Mouse (Mus musculus) heart, embryonic 12.5 days (tissue): ENCODE results near the gene Tnk1. TPM values are rescaled to one million over a fixed set of nuclear protein-coding genes. Genes with fewer than 3 reads are reported as not detected.

Experiments
- ATAC-seq: fragments of 200-750 bp; cut with Nextera tagmentation; 2 replicates; pipeline ENCODE4 v1.8.0; 2017; ENCODE audit warnings: moderate TSS enrichment, moderate library complexity; ENCODE audit not compliant: insufficient number of reproducible peaks, low FRiP score
- H3K27ac ChIP-seq: fragments of 300-500 bp; sonication (generic); 2 replicates; pipeline ENCODE4 v1.5.1; 2016; ENCODE audit warnings: mild to moderate bottlenecking, moderate library complexity; ENCODE audit not compliant: poor library complexity, severe bottlenecking
- H3K27me3 ChIP-seq: fragments of 300-500 bp; sonication (generic); replicated peaks from 2 replicates; pipeline ENCODE4 v1.6.1; 2016; ENCODE audit warnings: mild to moderate bottlenecking, moderate library complexity
- H3K36me3 ChIP-seq: fragments of 300-500 bp; sonication (generic); 2 replicates; pipeline ENCODE4 v1.6.1; 2016; ENCODE audit warnings: mild to moderate bottlenecking, moderate library complexity
- H3K4me1 ChIP-seq: fragments of 300-500 bp; sonication (generic); replicated peaks from 2 replicates; pipeline ENCODE4 v1.6.1; 2016; ENCODE audit warnings: mild to moderate bottlenecking
- H3K4me2 ChIP-seq: fragments of 300-500 bp; sonication (generic); 2 replicates; pipeline ENCODE4 v1.6.1; 2016; ENCODE audit warnings: mild to moderate bottlenecking, moderate library complexity
- H3K4me3 ChIP-seq: fragments of 300-500 bp; sonication (generic); 2 replicates; pipeline ENCODE4 v1.5.1; 2016; ENCODE audit warnings: mild to moderate bottlenecking
- H3K9ac ChIP-seq: fragments of 300-500 bp; sonication (generic); 2 replicates; pipeline ENCODE4 v1.6.1; 2016; ENCODE audit warnings: mild to moderate bottlenecking, moderate library complexity
- H3K9me3 ChIP-seq: fragments of 300-500 bp; sonication (generic); replicated peaks from 2 replicates; pipeline ENCODE4 v1.6.1; 2016; ENCODE audit warnings: mild to moderate bottlenecking, moderate library complexity
- WGBS: fragments of 180-500 bp; shearing (Covaris S2); methylation state at CpG from one replicate; pipeline ENCODE4 v1.1.7; 2016; 5-methylcytosine and 5-hydroxymethylcytosine counted together
- polyA plus RNA-seq: library from polyadenylated mRNA; unstranded; fragments of >200 nt; fragmentation: Nextera tagmentation; extraction: Ambion mirVana; gene quantifications from 2 replicates; pipeline ENCODE4 v1.2.1, GENCODE M21; 2016

Tnk1 gene
- polyA plus RNA-seq, 1 experiment from 2014 or later = 0.32 TPM

DNA sequence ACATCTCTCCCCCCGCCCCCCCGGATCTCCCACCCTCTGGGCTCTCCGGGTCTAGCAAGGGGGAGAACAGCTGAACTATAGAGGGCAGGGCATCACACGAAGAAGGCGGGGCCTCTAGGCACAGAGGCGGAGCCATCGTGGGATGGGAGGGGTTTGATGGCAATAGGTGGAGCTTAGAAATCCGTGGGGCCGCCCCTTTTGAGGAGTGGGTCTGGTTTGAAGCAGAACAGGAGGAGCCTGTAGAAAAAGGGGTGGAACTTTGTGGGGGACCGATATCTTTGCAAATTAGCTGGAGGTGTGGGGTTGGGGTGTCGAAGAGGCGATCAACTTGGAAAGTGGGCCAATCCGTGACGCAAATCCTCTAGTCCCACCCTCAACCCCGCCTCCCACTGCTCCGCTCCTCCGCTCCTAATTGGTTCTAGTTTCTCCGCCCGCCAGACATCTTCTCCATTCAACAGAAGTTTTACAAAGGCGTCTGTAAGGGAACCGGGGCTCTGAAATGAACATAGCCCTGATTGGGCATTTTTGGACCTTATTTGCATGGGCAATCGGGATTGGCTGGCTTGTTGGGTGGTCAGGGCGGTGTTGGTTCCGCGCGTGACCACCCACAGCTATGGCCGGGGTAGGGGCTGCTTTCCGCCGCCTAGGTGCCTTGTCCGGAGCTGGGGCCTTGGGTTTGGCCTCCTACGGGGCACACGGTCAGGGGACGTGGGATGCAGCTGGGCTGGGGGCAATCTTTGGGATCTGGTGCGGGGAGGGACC is 20.4 kb downstream of the Tnk1 start, which contains the start of gene Tmem256:
Gene Tmem256, plus strand, starts transcription at position 563 of the 762 bp plus-strand sequence.
- Histone ChIP-seq H3K4me3 (peak within 1 kb of the TSS; percentile 63), H3K27ac (peak within 1 kb of the TSS; percentile 73), H3K4me2 (peak within 1 kb of the TSS; percentile 92), H3K4me1 (peaks cover 45% of the 10 kb centered on the region), H3K9ac (peak within 1 kb of the TSS; percentile 78), H3K9me3 (no peaks in the 10 kb centered on the region), H3K36me3 (no peaks in the 10 kb centered on the region), H3K27me3 (peaks cover 36% of the 10 kb centered on the region)
- under 1% methylated on average over 34 of the region's 34 CpGs for WGBS
- peak; percentile 92 for ATAC-seq

DNA sequence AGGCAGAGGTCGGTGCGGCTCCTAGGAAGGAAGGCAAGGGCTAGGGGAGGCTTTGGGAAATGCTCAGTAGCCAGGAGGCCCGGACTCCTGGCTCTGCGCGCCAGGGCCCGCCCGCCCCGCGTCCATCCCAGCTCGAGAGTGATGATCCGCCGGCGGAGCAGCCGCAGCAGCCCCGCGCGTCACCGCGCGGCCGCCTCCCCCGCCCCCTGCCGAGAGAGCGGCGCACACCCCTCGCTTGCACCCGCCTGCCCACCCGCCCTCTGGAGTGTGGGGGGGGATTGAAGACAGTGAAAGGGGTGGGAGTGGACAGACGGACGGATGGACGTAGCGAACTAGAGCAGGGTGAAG is 21.0 kb downstream of the Tnk1 start, which contains the start of gene Nlgn2:
Gene Nlgn2, minus strand, starts transcription at position 181 of the 348 bp plus-strand sequence.
- under 1% methylated on average over 31 of the region's 32 CpGs for WGBS
- peaks cover 45% of the 10 kb centered on the region for H3K4me1 ChIP-seq
- ATAC-seq = peak; percentile 76

DNA sequence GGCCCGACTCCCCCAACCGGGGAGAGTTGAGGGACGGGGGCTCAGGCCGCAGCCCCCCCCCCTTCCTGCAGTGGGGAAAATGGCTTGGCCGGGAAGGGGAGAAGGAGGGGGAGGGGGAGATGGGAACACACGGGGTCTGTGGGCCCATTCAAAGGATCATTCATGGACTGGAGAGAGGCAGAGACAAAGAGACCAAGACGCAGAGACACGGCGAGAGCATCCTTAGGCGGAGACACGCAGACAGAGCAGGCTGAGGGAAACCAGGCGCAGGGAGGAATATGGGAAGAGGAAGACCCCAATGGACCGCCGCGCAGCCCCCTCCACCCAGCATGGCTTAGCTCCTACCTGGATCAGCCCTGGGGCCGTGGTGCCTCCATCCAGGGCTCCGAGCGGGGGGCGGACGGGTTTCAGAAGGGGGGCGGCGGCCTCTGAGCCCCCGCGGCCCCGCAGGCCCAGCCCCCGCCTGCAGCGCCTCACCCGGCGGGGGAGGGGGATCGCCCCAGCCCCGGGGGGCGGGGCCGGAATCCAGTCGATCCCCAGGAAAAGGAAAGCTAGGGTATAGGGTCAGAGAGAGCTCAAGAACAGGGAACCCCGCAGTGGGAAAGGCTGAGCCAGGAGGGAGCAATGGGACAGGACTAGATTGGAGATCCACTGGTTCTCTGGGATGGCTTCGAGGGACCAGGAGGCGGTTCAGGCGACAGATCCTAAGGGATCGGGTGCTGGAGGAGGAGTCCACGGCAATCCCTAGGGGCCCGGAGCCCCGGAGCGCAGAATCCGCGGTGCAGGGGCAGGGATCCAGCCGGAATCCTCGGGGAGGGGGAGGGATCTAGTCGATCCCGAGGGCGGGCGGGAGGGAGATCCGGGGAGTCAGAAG is 21.6 kb downstream of the Tnk1 start:
- Histone ChIP-seq H3K27me3 (peaks cover 48% of the 10 kb centered on the region), H3K4me1 (peaks cover 45% of the 10 kb centered on the region), H3K4me3 (peak overlapping the region; percentile 63)

More for the DNA sequence above, 21.0 kb downstream of the Tnk1 start, which contains the start of gene Nlgn2:
- peak within 1 kb of the TSS; percentile 92 for H3K4me2 ChIP-seq
- H3K27me3 ChIP-seq = peaks cover 42% of the 10 kb centered on the region
- H3K4me3 ChIP-seq = peak within 1 kb of the TSS; percentile 63
- peak within 1 kb of the TSS; percentile 78 for H3K9ac ChIP-seq
- H3K36me3 ChIP-seq = no peaks in the 10 kb centered on the region
- H3K27ac ChIP-seq = peak within 1 kb of the TSS; percentile 73
- no peaks in the 10 kb centered on the region for H3K9me3 ChIP-seq

DNA sequence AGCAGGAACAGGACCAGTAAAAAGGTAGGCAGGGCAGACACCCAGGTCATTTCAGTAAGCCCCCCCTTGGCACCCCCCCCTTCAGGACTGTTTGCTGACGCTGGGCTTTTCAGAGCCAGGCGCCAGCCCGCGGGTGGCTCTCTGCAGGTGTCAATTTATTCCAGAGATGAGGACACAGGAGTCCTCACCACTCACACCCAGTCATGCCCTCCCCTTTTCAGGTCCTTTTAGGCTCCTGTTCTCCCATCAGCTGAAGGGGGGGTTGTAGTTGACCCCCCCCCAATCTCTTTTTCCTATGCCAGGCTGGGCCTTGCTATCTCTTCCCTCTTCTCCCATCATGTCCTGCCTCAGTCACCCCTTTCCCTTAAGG is 22.6 kb downstream of the Tnk1 start:
- Histone ChIP-seq H3K9ac (no peak overlapping the region), H3K27ac (no peak overlapping the region), H3K27me3 (peaks cover 50% of the 10 kb centered on the region), H3K4me1 (peaks cover 45% of the 10 kb centered on the region), H3K4me2 (peak overlapping the region; percentile 92), H3K36me3 (no peaks in the 10 kb centered on the region), H3K9me3 (no peaks in the 10 kb centered on the region), H3K4me3 (no peak overlapping the region)
- WGBS = 4% methylated on average over 4 of the region's 4 CpGs
- no peak for ATAC-seq

More for the DNA sequence above, 21.6 kb downstream of the Tnk1 start:
- WGBS = 1% methylated on average over 41 of the region's 52 CpGs
- Histone ChIP-seq H3K4me2 (peak overlapping the region; percentile 92), H3K36me3 (no peaks in the 10 kb centered on the region), H3K9me3 (no peaks in the 10 kb centered on the region), H3K27ac (0 out of 2 replicates have a peak overlapping the region, but pooled peaks have one; percentile 41), H3K9ac (peak overlapping the region; percentile 78)
- ATAC-seq = no peak

DNA sequence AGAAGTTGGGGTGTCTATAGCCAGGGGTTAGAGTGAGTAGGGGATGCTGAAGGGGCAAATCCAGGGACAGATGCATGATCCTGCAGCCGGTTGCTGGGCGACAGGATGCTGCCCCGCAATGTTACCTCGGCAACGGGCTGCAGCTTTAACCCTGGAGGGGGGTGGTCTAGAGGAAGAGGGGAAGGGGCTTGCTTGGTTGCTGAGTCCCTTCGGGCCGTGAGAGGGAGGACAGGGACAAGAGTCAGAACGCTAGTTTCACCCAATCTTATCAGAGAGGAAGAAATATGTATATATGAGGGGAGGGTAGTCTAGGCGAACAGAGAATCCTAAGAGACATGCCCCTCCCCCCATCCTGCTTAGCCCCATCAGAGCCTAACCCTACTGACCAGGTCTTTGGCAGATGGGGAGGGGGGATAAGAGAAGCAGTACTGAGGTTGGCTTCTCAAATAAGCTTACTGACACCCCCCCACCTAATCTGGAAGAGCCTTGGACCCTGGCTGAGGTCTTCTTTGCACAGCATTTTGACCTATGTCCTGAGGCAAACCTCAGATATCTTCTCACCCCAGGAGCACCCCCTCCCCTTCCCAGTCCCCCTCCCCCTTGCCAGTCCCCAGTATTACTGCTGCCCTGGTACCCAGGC is 23.1 kb downstream of the Tnk1 start:
- H3K36me3 ChIP-seq = no peaks in the 10 kb centered on the region
- H3K4me3 ChIP-seq = 0 out of 2 replicates have a peak overlapping the region, but pooled peaks have one; percentile 47
- H3K9me3 ChIP-seq = no peaks in the 10 kb centered on the region
- no peak overlapping the region for H3K9ac ChIP-seq
- H3K27ac ChIP-seq = no peak overlapping the region
- WGBS = 15% methylated on average over 9 of the region's 9 CpGs
- peaks cover 50% of the 10 kb centered on the region for H3K27me3 ChIP-seq
- H3K4me1 ChIP-seq = peaks cover 45% of the 10 kb centered on the region
- no peak for ATAC-seq
- H3K4me2 ChIP-seq = peak overlapping the region; percentile 92

DNA sequence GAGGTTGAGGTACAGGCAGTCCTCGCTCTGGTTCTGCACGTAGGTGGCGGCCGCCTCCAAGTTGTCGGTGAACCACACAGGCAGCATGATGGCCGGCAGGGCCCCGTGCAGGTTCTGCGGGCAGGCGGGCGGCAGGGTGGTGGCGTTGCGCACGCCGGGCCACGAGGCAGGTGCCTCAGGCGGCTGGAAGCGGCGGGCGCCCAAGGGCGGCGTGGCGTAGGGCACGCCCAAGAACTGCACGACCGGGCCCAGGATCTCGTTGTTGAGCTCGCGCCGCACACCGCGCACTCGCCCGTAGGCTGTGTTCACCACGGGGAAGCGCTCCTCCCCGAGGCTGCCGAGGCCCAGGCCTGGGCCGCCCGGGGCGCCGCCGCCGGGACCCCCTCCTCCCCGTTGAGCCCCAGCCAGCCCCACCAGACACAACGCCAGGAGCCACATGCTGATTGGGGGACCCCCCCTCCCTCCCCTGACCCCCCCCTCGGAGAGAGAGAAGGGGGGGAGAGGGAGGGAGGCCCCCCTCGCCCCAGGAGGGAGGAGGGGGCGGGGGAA is 24.5 kb downstream of the Tnk1 start:
- no peaks in the 10 kb centered on the region for H3K9me3 ChIP-seq
- no peak for ATAC-seq
- H3K27ac ChIP-seq = no peak overlapping the region
- no peaks in the 10 kb centered on the region for H3K36me3 ChIP-seq
- peaks cover 39% of the 10 kb centered on the region for H3K4me1 ChIP-seq
- H3K9ac ChIP-seq = peak overlapping the region; percentile 76
- H3K27me3 ChIP-seq = peaks cover 50% of the 10 kb centered on the region
- peak overlapping the region; percentile 47 for H3K4me3 ChIP-seq
- WGBS = 5% methylated on average over 37 of the region's 48 CpGs
- peak overlapping the region; percentile 92 for H3K4me2 ChIP-seq

DNA sequence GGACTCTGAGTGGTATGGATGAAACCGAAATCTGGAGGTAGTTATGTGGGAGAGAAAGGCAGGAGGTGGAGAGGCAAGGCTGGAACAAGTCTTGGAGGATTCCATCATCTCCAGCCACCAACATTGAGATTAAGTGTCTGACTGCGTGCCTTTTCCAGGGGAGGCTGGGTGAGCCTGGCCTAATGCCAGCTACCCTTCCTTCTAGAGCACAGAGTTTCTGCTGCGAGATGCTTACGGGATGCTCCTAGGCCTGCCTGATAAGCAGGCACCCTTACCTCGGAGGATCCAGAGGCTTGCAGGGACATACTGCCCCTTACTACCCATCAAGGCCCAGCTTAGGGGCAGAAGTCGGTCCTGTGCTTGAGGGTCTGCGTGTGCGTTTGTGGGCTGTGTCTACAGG is 25.0 kb downstream of the Tnk1 start:
- no peak for ATAC-seq
- Histone ChIP-seq H3K36me3 (no peaks in the 10 kb centered on the region), H3K27ac (no peak overlapping the region)

DNA sequence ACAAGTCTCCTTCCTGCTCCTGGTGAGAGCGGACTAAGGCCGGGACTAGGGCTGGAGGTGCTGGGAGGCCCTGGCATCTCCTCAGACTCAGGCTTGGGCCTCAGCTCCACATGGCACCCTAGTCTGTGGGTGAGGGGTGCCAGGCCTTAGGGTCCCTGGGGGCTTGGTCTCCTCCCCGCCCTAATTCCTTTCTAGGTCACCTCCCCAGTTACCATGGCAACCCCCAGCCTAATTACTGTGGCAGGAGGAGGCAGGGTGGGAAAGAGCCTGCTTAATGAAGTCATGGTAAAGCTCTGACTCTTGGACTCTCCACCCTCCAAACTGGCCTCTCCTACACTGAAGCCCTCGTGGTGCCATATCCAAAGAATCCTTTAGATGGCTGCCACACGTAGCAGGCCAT is 29.7 kb downstream of the Tnk1 start:
- WGBS = 74% methylated on average over 5 of the region's 5 CpGs
- peaks cover 35% of the 10 kb centered on the region for H3K36me3 ChIP-seq

More for the DNA sequence above, 25.0 kb downstream of the Tnk1 start:
- Histone ChIP-seq H3K27me3 (peaks cover 50% of the 10 kb centered on the region), H3K4me2 (peak overlapping the region; percentile 92), H3K9ac (peak overlapping the region; percentile 76), H3K4me3 (peak overlapping the region; percentile 47), H3K9me3 (no peaks in the 10 kb centered on the region), H3K4me1 (peaks cover 36% of the 10 kb centered on the region)
- 41% methylated on average over 8 of the region's 8 CpGs for WGBS

DNA sequence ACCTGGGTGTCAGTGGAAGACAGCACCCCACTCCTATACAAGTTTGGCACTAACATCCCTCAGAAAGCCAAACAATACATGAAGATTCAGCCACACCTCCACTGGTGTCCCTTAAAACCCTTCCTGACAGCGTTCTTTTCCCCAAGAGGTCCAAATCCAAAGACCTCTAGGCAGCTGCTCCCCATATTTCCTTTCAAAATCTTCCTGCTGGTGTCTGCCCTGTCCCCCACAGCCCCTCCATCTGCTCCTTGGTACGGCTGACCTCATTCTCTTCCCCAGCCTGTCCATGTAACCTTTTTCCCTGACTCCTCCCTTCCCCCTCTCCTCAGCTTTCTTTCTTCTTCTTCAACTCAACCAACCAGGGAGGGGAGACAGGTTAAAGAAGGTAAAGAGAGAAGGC is 35.1 kb downstream of the Tnk1 start:
- Histone ChIP-seq H3K27ac (no peak overlapping the region), H3K9ac (no peak overlapping the region), H3K27me3 (0 out of 2 replicates have a peak, but pooled peaks cover 3% of the 10 kb centered on the region), H3K4me1 (no peaks in the 10 kb centered on the region), H3K4me2 (no peak overlapping the region), H3K9me3 (no peaks in the 10 kb centered on the region), H3K4me3 (no peak overlapping the region), H3K36me3 (peaks cover 35% of the 10 kb centered on the region)
- 54% methylated on average over 2 of the region's 2 CpGs for WGBS
- no peak for ATAC-seq

More for the DNA sequence above, 29.7 kb downstream of the Tnk1 start:
- H3K4me1 ChIP-seq = peaks cover 3% of the 10 kb centered on the region; the same call in 1 of the 2 replicates
- H3K4me2 ChIP-seq = no peak overlapping the region
- no peak overlapping the region for H3K9ac ChIP-seq
- H3K27me3 ChIP-seq = peaks cover 21% of the 10 kb centered on the region
- H3K9me3 ChIP-seq = no peaks in the 10 kb centered on the region
- H3K27ac ChIP-seq = no peak overlapping the region
- ATAC-seq = peak; percentile 52
- no peak overlapping the region for H3K4me3 ChIP-seq

DNA sequence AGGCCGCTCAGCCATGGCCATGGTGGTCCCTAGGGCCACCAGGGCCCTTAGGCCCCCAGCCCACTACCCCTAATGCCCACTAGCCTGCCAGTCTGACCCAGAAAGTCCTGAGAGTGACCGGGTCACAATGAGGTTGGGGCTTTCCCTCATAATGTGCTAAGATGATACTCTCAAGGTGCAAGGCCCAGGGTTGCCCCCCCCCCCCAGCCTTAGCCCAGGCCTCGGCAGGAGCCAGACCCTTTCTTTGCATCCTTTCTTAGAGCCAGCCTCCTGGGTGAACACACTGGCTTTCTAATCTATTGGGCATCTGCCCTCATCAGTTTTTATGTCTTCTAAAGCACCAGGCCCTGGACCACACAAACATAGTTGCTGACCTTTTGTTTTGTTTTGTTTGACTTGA is 36.5 kb downstream of the Tnk1 start, which contains the start of gene Spem1:
Gene Spem1, minus strand, starts transcription at position 101 of the 400 bp plus-strand sequence.
- Histone ChIP-seq H3K4me3 (no peak within 1 kb of the TSS), H3K27ac (no peak within 1 kb of the TSS), H3K27me3 (0 out of 2 replicates have a peak, but pooled peaks cover 3% of the 10 kb centered on the region), H3K4me2 (no peak within 1 kb of the TSS), H3K36me3 (peaks cover 21% of the 10 kb centered on the region), H3K9me3 (no peaks in the 10 kb centered on the region; the same call in 1 of the 2 replicates), H3K9ac (no peak within 1 kb of the TSS), H3K4me1 (no peaks in the 10 kb centered on the region)
- no peak for ATAC-seq
- 88% methylated on average over 3 of the region's 3 CpGs for WGBS
